Mouse (Mus musculus): Measurements from ENCODE around the gene Tctn1. TPM values are rescaled to one million over a fixed set of nuclear protein-coding genes. Genes with fewer than 3 reads are reported as not detected.
A peak's percentile ranks its signal among the peaks of the same experiment; 100 is the strongest.

Tctn1 gene
- total and polyA plus RNA-seq, 3 experiments = 3.8 to 6.0 TPM; not detected in 1

DNA sequence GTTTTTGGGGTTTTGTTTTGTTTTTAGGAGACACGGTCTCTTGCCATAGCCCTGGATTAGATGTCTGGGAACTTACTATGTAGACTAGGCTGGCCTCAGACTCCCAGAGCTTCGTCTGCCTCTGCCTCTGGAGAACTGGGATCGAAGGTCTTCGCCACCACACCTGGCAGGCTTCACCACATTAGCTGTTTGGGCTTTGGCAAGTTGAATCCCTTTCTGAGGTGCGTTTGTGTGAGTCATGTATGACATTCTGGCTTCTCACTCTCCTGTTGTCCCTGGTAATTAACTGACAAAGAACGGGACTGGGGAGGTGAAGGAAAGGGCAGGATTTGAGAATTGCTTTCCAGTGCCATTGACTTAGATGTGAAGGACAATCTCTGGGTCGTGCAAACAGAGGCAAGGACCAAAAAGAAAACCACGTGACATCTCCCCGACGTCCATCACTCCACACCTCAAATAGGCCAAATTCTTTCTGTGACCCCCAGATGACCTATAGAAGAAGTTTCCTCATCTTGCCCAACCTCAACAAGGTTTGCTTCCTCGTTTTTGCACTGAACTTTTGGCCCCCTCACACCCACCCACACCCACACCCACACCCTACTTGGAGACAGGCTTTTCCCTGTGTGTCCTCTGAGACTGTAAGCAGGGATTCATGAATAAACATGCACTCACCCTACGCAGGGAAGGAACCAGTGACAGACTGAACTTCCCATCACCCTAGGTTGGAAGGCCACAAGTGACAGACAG, 4.8 kb upstream of the Tctn1 start:
- no peaks in the 10 kb centered on the region for H3K9me3 ChIP-seq (replicated peaks; ENCODE audit: insufficient read depth, low read length)
- H3K27ac ChIP-seq (ENCODE audit: control insufficient read depth, low read depth, low read length) = no peak overlapping the region
- no peak for DNase-seq (ENCODE audit: low read depth, low spot score)
- no peak overlapping the region for H3K9ac ChIP-seq (ENCODE audit: control insufficient read depth, low read depth, low read length, poor library complexity, severe bottlenecking)
- H3K4me1 ChIP-seq (ENCODE audit: control insufficient read depth in 1 of 2, insufficient read depth in 2 of 2, low read length in 2 of 2) = peaks cover 0 to 12% of the 10 kb centered on the region in 2 experiments; a peak in 1 of 4 replicates
- peaks cover 0 to 5% of the 10 kb centered on the region in 2 experiments; a peak in 2 of 4 replicates for H3K36me3 ChIP-seq (ENCODE audit: control insufficient read depth in 1 of 2, insufficient read depth in 2 of 2, low read length in 2 of 2)
- no peaks in the 10 kb centered on the region for H3K27me3 ChIP-seq (ENCODE audit: control insufficient read depth in 1 of 2, insufficient read depth in 2 of 2, low read length in 2 of 2)
- no peak for TF ChIP-seq MYB (IDR thresholded peaks at IDR 0.05; ENCODE audit: low read depth, low read length)
- no peak for TF ChIP-seq BHLHE40 (IDR thresholded peaks at IDR 0.05; ENCODE audit: borderline replicate concordance, low read depth, low read length)
- TF ChIP-seq SMC3 (IDR thresholded peaks at IDR 0.05; ENCODE audit: low read depth, low read length) = no peak
- TF ChIP-seq ZNF384 (IDR thresholded peaks at IDR 0.05; ENCODE audit: low read depth, low read length) = no peak
- TF ChIP-seq GABPA (IDR thresholded peaks at IDR 0.05; ENCODE audit: low read depth, low read length) = no peak
- H3K79me2 ChIP-seq (ENCODE audit: control insufficient read depth, insufficient read depth, low read length, poor library complexity) = peaks cover 2% of the 10 kb centered on the region; the same call in 1 of the 2 replicates
- H3K4me3 ChIP-seq (ENCODE audit: control insufficient read depth in 1 of 2, insufficient read depth in 1 of 2, low read depth in 2 of 2, low read length in 2 of 2) = no peak overlapping the region

- Histone ChIP-seq H3K36me3 (ENCODE audit: control insufficient read depth in 1 of 2, insufficient read depth in 2 of 2, low read length in 2 of 2) (peaks cover 0 to 13% of the 10 kb centered on the region in 2 experiments; a peak in 2 of 4 replicates), H3K79me2 (ENCODE audit: control insufficient read depth, insufficient read depth, low read length, poor library complexity) (peaks cover 3% of the 10 kb centered on the region; the same call in 1 of the 2 replicates), H3K4me1 (ENCODE audit: control insufficient read depth in 1 of 2, insufficient read depth in 2 of 2, low read length in 2 of 2) (peaks cover 0 to 12% of the 10 kb centered on the region in 2 experiments; a peak in 1 of 4 replicates), H3K27ac (ENCODE audit: control insufficient read depth, low read depth, low read length) (0 out of 2 replicates have a peak overlapping the region, but pooled peaks have one; percentile 12), H3K9ac (ENCODE audit: control insufficient read depth, low read depth, low read length, poor library complexity, severe bottlenecking) (0 out of 2 replicates have a peak overlapping the region, but pooled peaks have one; percentile 38), H3K9me3 (replicated peaks; ENCODE audit: insufficient read depth, low read length) (no peaks in the 10 kb centered on the region), H3K4me3 (ENCODE audit: control insufficient read depth in 1 of 2, insufficient read depth in 1 of 2, low read depth in 2 of 2, low read length in 2 of 2) (no peak overlapping the region; a peak in 1 of 4 replicates), H3K27me3 (ENCODE audit: control insufficient read depth in 1 of 2, insufficient read depth in 2 of 2, low read length in 2 of 2) (no peaks in the 10 kb centered on the region)
- DNase-seq (ENCODE audit: low read depth, low spot score) = peak; percentile 91
- TF ChIP-seq JUND (IDR thresholded peaks at IDR 0.05; ENCODE audit: low read depth, low read length) = no peak; the same call in 1 of the 2 replicates
- no peak for TF ChIP-seq KAT2A (conservative IDR thresholded peaks at IDR 0.05; ENCODE audit: low read depth, low read length)
- 0 out of 4 replicates have a peak, but pooled peaks have one; percentile 8 to 16 for TF ChIP-seq EP300 (IDR thresholded peaks at IDR 0.05; ENCODE audit: low read depth in 1 of 2, low read length in 2 of 2)
- TF ChIP-seq RCOR1 (IDR thresholded peaks at IDR 0.05; ENCODE audit: low read depth, low read length) = no peak; the same call in 1 of the 2 replicates
- 0 out of 2 replicates have a peak, but pooled peaks have one; percentile 52 for TF ChIP-seq GATA1 (IDR thresholded peaks at IDR 0.05; ENCODE audit: low read depth, low read length)
- TF ChIP-seq TCF12 (IDR thresholded peaks at IDR 0.05; ENCODE audit: low read depth, low read length) = no peak
- no peak for TF ChIP-seq CHD1 (IDR thresholded peaks at IDR 0.05; ENCODE audit: low read depth, low read length)
- no peak for TF ChIP-seq ETS1 (IDR thresholded peaks at IDR 0.05; ENCODE audit: low read depth, low read length)
- TF ChIP-seq CHD2 (IDR thresholded peaks at IDR 0.05; ENCODE audit: low read length) = no peak
- TF ChIP-seq MXI1 (IDR thresholded peaks at IDR 0.05; ENCODE audit: low read depth, low read length) = peak; percentile 81
- TF ChIP-seq ZC3H11A (IDR thresholded peaks at IDR 0.05; ENCODE audit: low read depth, low read length) = peak; percentile 77
- TF ChIP-seq NRF1 (IDR thresholded peaks at IDR 0.05; ENCODE audit: insufficient read depth, low read depth, low read length, poor library complexity, severe bottlenecking) = no peak
- no peak for TF ChIP-seq ZKSCAN1 (IDR thresholded peaks at IDR 0.05; ENCODE audit: low read depth, low read length)
- TF ChIP-seq SMC3 (IDR thresholded peaks at IDR 0.05; ENCODE audit: low read depth, low read length) = peak; percentile 83
- TF ChIP-seq MAZ (IDR thresholded peaks at IDR 0.05; ENCODE audit: low read depth, low read length) = no peak
- TF ChIP-seq ELF1 (IDR thresholded peaks at IDR 0.05; ENCODE audit: low read depth, low read length) = peak; percentile 29; the same call in 1 of the 2 replicates
- peak; percentile 99 for TF ChIP-seq ZNF384 (IDR thresholded peaks at IDR 0.05; ENCODE audit: low read depth, low read length)
- no peak for TF ChIP-seq GABPA (IDR thresholded peaks at IDR 0.05; ENCODE audit: low read depth, low read length)
- peak; percentile 64; the same call in 1 of the 2 replicates for TF ChIP-seq SIN3A (IDR thresholded peaks at IDR 0.05; ENCODE audit: low read length)
- TF ChIP-seq NELFE (IDR thresholded peaks at IDR 0.05; ENCODE audit: low read depth, low read length) = no peak
- TF ChIP-seq E2F4 (IDR thresholded peaks at IDR 0.05; ENCODE audit: borderline replicate concordance, low read depth, low read length) = no peak
- TF ChIP-seq MYC (IDR thresholded peaks at IDR 0.05; ENCODE audit: low read depth, low read length) = 0 out of 2 replicates have a peak, but pooled peaks have one; percentile 32
- no peak for TF ChIP-seq UBTF (IDR thresholded peaks at IDR 0.05; ENCODE audit: borderline replicate concordance, insufficient read depth, low read depth, low read length)
- TF ChIP-seq MAX (IDR thresholded peaks at IDR 0.05; ENCODE audit: low read length) = no peak
- TF ChIP-seq TBP (IDR thresholded peaks at IDR 0.05; ENCODE audit: low read depth, low read length) = no peak
- no peak for TF ChIP-seq MAFK (IDR thresholded peaks at IDR 0.05; ENCODE audit: borderline replicate concordance, low read depth, low read length)
- no peak for TF ChIP-seq ZMIZ1 (IDR thresholded peaks at IDR 0.05; ENCODE audit: low read depth, low read length)
Measured at GRCm38 (mm10) chr5:122267899-122268298, 3.6 kb upstream of the Tctn1 start.

Measured in MEL (cell line).